Mouse (Mus musculus) CH12.LX (cell line): ENCODE data around the gene 4921504E06Rik.

Experiments used
- CTCF ChIP-seq, 2 experiments: IDR thresholded peaks in 1 of 2; conservative IDR thresholded peaks in 1 of 2; 2 replicates each; pipeline ENCODE4 v1.5.1; 2011 to 2012; ENCODE audit warnings: low read depth in 2 of 2, low read length in 2 of 2, improper control_type of control experiment in 1 of 2, inconsistent platforms in 1 of 2, mild to moderate bottlenecking in 1 of 2, moderate library complexity in 1 of 2
- RCOR1 ChIP-seq: conservative IDR thresholded peaks from 2 replicates; pipeline ENCODE4 v1.6.1; 2012; ENCODE audit warnings: low read depth, mild to moderate bottlenecking, inconsistent platforms, low read length, improper control_type of control experiment
- ZKSCAN1 ChIP-seq: IDR thresholded peaks from 2 replicates; pipeline ENCODE4 v1.6.1; 2012; ENCODE audit warnings: low read depth, inconsistent platforms, low read length, improper control_type of control experiment, borderline replicate concordance

GRCm38 (mm10) chr2:19524071-19524470 lies 29.6 kb downstream of the 4921504E06Rik start:
- no peak for TF ChIP-seq CTCF (conservative IDR thresholded peaks at IDR 0.05 in 1 of 2, IDR thresholded peaks at IDR 0.05 in 1 of 2; ENCODE audit: low read depth in 2 of 2, low read length in 2 of 2)
- no peak for TF ChIP-seq RCOR1
- TF ChIP-seq ZKSCAN1, result no peak
